Mouse (Mus musculus): ENCODE measurements around the gene Fat3.

The Fat3 gene

DNA sequence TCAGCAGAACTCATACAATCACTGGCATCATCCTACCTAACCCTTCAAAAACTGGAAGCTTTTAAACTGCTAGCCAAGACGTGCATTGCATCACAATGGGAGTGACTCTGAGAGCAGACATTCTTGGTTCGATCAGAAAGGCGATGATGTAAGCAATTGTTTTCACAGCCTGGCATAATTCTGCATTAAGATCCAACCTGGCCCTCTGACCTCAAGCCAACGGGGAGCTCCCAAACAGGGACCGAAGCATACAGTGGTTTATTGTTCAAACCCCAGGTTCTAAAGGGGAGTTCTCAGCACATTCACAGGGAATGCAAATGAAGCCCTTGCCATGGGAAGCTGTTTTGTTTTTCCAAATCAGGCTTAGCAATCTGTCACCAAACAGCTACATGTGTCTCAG is 63.3 kb downstream of the Fat3 start:
- no peak for DNase-seq (ENCODE audit: low read depth, low spot score)

- no peak for DNase-seq (ENCODE audit: low read depth, low spot score)
These were observed 72.5 kb downstream of the Fat3 start for GRCm38 (mm10) chr9:16428589-16428988.

DNA sequence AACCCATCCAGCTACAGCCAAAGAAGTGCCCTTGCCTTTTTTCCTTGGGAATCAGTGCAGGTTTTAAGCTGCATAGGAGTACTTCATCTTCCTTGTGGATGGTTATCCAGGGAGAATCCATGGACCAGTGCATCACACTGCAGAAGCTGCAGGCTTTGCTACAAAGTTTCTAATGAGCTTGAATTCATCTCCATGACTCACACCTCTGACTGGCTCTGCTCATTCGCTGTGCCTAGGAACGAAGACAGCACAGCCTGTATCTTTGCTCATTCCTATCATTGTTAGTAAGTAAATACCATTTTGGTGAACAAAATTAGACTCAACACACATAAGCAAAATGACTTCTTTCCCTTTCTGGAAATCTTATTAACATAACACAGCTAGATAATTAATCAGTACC is 78.4 kb downstream of the Fat3 start:
- DNase-seq (ENCODE audit: low read depth, low spot score), result peak; percentile 77

- DNase-seq (ENCODE audit: low read depth, low spot score), result peak; percentile 68
These were observed 98.3 kb downstream of the Fat3 start for GRCm38 (mm10) chr9:16402815-16403214.

- DNase-seq (ENCODE audit: low read depth, low spot score), result no peak
These were observed 102.1 kb downstream of the Fat3 start for GRCm38 (mm10) chr9:16398734-16399686.

DNA sequence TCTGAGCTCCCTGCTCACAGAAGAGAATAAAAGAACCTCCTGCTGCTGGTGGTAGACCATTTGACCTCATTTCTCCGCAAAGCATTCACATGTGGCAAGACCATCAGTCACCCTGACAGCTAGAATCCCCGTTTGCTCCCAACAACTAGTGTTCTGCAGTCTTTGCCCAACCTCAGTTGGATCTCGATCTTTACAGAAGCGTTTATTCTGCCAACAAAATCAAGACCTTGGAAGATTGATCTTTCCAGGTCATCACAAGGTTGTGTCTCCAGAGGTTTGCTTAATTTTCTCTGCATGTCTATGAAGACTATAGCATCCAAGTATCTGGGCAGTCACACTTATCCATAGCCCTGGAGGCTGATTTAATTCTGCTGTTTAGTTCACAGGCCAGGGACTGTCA is 111.9 kb downstream of the Fat3 start:
- DNase-seq (ENCODE audit: low read depth, low spot score), result no peak

DNA sequence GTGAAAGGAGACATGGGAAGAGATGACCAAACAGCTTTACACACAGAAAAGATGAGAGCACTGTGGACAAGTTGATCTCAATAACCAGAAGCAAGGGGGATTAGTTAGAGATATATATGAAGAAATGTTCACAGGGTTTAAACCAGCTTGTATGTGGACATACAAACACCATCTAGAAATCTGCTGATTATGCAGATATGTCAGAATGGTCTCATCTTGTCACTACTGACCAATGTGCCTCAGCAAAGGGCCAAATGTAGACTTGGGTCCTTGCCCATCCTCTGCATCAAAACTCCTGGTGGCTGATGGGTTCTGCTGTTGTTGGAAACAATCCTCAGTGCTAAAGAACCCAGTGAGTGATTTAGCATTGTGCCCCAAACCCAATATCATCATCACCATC is 113.6 kb downstream of the Fat3 start:
- no peak for DNase-seq (ENCODE audit: low read depth, low spot score)

DNA sequence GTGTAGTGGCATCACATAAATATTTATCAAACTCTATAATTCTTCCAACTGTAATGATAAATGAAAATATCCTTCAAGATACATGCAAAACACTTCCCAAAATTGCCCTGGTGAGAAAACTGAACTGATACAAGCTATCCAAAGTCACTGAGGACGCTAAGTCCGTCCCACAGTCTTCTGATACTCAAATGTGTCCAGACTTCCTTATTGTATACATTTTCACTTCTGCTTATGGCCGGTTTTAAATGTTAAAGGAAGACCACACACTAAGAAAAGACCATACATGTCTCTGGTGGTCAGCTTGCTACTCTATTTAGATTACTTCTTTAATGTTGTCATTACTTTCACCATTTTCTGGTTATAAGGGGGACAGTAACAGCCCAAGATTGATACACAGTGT is 137.4 kb downstream of the Fat3 start:
- DNase-seq (ENCODE audit: low read depth, low spot score), result no peak

DNA sequence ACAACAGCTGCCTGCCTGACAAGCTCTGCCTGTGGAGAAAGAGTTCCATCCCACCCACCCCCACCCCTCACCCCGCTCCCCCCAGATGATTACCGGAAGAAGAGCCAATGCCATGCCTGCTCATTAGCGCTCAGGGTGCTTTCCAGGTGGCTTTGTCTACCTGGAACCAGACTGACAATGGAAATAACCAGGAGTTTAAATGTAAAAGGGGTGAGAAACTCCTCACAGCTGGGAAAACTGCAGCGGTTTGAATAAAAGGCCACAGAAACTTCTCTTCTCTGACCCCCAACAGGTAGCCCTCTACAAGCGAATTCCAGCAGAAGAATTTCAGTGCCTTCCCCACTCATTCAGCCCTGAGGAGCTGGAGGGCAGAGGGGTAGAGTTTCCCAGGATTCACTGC is 139.3 kb downstream of the Fat3 start:
- DNase-seq (ENCODE audit: low read depth, low spot score), result no peak

- peak; percentile 55 for DNase-seq (ENCODE audit: low read depth, low spot score)
These were observed 144.4 kb downstream of the Fat3 start for GRCm38 (mm10) chr9:16356636-16357035.

GRCm38 (mm10) chr9:16354906-16355305 is 146.2 kb downstream of the Fat3 start:
- no peak for DNase-seq (ENCODE audit: low read depth, low spot score)

DNA sequence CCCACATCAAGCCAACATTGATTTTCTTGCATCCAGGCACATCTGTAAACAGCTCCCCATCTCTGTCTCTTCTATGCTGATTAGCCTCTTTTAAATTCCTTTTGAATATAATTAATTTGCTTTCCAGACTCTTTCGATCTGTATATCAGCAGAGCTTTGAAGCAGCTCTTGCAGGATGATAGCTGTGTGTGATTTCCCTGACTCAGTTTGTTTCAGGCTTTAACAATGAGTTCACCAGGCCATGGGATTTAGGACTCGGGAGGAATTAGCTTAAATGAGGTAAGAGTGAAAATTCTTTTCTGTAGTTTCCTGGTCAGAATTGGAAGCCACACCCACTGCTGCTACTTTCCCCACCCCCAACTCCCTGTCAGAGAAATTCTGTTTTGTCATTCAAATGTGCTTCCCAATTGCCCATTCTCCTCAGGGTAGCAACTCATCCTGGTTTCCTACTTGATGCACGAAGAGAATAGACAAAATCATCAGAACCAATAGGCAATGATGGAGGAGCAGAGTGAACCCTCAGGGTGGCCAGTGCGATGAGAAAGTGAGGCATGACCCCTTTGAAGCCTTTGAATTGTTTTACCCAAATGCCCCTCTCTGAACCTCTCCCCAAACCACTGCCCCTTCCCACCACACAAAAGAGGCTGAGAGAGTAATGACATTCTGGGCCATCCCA is 147.9 kb downstream of the Fat3 start:
- no peak for DNase-seq (ENCODE audit: low read depth, low spot score)

- peak; percentile 65 for DNase-seq (ENCODE audit: low read depth, low spot score)
These were observed 148.5 kb downstream of the Fat3 start for GRCm38 (mm10) chr9:16352486-16353048.

DNA sequence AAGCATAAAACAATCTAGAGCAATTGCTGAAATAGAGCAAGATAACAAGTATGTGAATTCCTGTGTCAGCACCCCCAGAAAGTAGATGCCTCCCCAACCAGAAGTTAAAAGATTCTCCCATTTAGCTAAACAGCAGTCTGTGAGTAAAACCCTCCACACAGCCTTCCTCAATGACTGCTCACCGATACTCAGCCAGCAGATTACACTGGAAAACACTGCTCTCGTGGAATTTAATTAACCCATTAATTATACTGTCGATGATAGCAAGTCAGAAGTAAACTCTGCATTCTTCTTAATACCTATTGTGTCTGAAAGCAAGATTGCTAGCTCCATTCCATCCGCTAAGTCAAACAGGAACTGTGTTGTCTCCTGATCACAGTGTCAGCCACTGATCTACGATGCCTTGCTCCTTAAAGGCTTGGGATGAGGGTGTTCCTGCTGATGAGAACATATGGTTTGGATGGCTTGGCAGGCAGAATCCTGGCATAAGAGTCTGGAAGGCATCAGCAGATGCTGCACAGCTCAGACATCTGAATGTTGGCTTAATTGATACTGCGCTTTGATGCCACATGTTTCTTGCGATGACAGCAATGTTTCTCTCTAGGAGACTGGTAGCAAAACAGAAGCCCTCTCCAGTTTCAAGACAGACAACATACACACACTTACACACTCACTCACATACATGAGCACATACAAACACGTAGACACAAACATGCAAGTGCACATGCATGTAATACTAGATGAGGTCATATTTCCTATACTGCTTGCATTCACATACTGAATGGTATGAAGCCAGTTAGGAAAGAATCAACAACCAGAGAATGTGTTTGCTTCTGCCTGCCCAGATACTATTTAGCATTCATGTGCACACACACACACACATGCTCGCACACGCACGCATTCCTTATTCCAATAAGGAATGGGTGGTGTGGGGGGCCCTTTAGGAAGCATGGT is 155.9 kb downstream of the Fat3 start:
- peak; percentile 83 for DNase-seq (ENCODE audit: low read depth, low spot score)

DNA sequence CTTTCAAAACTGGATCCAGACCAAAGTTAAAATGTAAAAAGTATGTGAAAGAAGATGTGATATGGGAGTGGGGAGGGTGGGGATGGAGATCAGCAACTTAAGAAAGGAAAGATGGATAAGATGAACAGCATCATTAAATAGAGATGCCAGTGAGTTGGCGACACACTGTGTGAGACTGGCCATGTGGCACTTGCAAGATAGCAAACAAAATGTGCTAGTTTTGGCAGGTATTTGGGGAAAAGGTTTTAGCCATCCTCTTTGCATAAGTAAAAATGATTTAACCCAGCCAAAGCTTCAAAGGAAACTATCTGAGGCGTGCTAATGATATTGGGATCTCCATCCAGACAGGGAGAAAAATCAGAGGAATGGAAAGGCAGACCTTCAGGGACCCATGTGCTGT is 157.9 kb downstream of the Fat3 start:
- no peak for DNase-seq (ENCODE audit: low read depth, low spot score)

- no peak for DNase-seq (ENCODE audit: low read depth, low spot score)
These were observed 158.5 kb downstream of the Fat3 start for GRCm38 (mm10) chr9:16342577-16342976.

DNA sequence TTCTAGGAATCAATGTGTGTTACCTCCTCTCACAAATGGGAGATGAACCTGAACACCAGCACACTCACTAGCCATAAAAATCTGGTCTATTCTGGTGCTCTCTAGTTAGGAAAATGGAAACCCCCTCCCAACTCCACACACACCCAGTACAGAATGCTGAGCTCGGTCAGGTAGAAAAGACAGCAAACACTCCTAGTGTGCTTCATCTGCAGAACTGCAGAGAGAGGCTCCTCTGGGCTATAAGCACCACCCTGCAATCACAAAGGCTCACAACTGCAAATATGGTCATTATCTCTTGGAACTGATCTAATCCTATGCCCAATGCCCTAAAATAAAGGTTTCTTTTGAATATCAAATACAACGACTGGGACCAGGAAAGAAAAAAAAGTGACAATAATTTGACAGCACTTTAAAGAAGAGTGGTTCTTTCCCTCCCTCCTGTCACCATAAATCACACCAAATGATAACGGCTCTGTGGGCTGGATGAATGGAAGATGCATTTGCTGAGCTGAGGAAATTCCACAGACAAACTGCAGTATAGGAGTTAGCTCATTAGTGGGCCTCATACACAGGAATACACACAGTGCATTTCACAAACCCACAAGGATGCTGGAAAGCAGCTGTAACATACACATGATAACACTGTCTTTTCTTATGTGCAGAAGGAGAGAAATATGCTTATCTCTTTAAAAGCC is 170.6 kb downstream of the Fat3 start:
- no peak for DNase-seq (ENCODE audit: low read depth, low spot score)

DNA sequence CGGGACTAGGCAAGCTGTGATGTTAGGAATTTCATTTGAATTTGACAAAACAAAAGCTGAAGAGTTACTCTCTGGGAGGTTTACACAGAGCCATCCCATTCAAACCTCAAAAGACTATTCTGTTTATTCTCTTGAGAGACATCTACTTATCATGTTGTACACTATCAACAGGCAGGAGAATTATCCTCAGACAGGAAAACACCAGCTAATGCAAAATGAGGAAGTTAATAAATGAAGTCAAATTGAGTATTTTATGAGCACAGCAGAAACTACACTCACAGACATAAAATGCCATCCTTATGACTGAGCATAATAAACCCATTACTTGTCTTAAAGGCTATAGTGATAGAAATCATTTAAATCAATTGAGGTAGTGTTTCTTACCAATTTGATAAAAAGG is 182.1 kb downstream of the Fat3 start:
- DNase-seq (ENCODE audit: low read depth, low spot score), result no peak

GRCm38 (mm10) chr9:16312599-16313197 is 188.4 kb downstream of the Fat3 start:
- DNase-seq (ENCODE audit: low read depth, low spot score), result peak; percentile 76

Measured in brain, adult 2 months (tissue).